Mouse (Mus musculus) ES-E14 (cell line): ENCODE measurements around the gene Gle1.

Source experiments
- CHD2 ChIP-seq: IDR thresholded peaks from 2 replicates; pipeline ENCODE4 v1.6.1; 2014; ENCODE audit warnings: mild to moderate bottlenecking, low read depth, low read length, inconsistent platforms
- MAFK ChIP-seq: IDR thresholded peaks from 2 replicates; pipeline ENCODE4 v1.6.1; 2014; ENCODE audit warnings: mild to moderate bottlenecking, low read depth, low read length, inconsistent platforms; ENCODE audit not compliant: insufficient read depth
- ZNF384 ChIP-seq: IDR thresholded peaks from 2 replicates; pipeline ENCODE4 v1.6.1; 2012; ENCODE audit warnings: low read depth, low read length, inconsistent platforms

GRCm38 (mm10) chr2:29966826-29967225, 31.6 kb downstream of the Gle1 start:
- TF ChIP-seq MAFK (no peak), ZNF384 (no peak), CHD2 (no peak)
